Mouse (Mus musculus): Measurements from ENCODE around the gene Abcb4. TPM values are rescaled to one million over a fixed set of nuclear protein-coding genes. Genes with fewer than 3 reads are reported as not detected.
A peak's percentile ranks its signal among the peaks of the same experiment; 100 is the strongest.
"Not testable (repeated sequence)": the region's sequence is repeated elsewhere in the genome, so short reads cannot be mapped to it uniquely, and the experiment has no call there.

The Abcb4 gene
- polyA plus RNA-seq, 1 experiment from 2014 or later: 0.46 TPM

DNA sequence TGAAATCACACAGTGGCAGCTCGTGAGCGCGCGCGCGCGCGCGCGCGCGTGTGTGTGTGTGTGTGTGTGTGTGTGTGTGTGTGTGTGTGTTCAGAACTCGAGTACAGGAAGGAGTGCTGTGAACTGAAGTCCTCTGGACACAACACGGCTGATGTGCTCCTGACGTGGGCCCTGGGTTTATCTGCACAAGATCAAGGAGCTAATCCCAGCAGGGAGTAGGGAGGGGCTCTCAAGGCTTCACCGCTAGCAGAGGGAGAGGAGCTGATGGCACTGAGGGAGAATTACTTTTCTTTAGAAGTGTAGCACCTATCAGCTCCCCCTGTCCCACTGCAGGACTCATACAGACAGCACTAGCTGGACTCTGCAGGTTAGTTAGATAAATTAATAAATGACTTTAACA lies 98.1 kb downstream of the Abcb4 start:
- peaks cover 10% of the 10 kb centered on the region for H3K4me1 ChIP-seq
- H3K9me3 ChIP-seq (replicated peaks): no peaks in the 10 kb centered on the region
- no peak overlapping the region for H3K27ac ChIP-seq (replicated peaks)
- H3K4me3 ChIP-seq: no peak overlapping the region
- H3K27me3 ChIP-seq (ENCODE audit: low read depth, poor library complexity, severe bottlenecking): no peaks in the 10 kb centered on the region
- no peak for DNase-seq (ENCODE audit: low spot score)
- WGBS: 90% methylated on average over 16 of the region's 16 CpGs
- peaks cover 57% of the 10 kb centered on the region for H3K36me3 ChIP-seq

DNA sequence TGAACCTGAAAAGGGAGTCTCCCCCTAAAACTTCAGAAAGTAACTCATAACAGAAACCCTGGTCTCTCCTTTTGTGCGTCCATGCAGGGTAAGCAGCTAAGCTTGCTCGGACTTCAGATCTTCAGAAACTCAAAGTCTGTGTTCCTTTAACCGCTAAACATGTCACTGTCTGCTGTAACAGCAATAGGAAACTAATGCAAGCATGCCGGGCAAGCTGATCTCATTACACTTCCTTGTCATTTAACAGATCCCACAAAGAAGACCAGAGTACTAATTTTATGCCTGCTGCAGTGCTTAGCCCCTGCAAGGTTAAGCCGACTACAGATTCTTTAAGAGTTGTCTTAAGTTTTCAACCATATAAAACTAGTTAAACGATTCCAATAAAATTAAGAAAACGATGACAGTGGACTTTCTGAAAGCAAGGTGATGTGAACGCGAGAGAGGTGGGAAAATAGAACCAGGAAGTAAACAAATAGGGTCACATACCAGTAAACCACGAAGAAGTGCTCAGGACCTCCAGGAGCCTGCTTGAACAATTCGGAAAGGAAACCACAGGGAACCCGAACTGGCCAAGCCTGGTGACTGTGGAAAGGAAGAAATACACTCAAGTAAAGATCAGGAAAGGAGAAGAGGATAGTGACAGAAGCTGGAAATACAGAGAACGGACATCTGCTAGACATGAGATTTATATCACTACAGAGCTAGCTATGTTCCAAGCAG lies 102.6 kb downstream of the Abcb4 start:
- H3K27me3 ChIP-seq (ENCODE audit: low read depth, poor library complexity, severe bottlenecking): no peaks in the 10 kb centered on the region
- no peaks in the 10 kb centered on the region for H3K9me3 ChIP-seq (replicated peaks)
- H3K4me3 ChIP-seq: peak overlapping the region; percentile 78
- 25% methylated on average over 13 of the region's 13 CpGs for WGBS
- H3K4me1 ChIP-seq: peaks cover 39% of the 10 kb centered on the region
- DNase-seq (ENCODE audit: low spot score): no peak
- H3K36me3 ChIP-seq: peaks cover 26% of the 10 kb centered on the region
- H3K27ac ChIP-seq (replicated peaks): peak overlapping the region; percentile 94

DNA sequence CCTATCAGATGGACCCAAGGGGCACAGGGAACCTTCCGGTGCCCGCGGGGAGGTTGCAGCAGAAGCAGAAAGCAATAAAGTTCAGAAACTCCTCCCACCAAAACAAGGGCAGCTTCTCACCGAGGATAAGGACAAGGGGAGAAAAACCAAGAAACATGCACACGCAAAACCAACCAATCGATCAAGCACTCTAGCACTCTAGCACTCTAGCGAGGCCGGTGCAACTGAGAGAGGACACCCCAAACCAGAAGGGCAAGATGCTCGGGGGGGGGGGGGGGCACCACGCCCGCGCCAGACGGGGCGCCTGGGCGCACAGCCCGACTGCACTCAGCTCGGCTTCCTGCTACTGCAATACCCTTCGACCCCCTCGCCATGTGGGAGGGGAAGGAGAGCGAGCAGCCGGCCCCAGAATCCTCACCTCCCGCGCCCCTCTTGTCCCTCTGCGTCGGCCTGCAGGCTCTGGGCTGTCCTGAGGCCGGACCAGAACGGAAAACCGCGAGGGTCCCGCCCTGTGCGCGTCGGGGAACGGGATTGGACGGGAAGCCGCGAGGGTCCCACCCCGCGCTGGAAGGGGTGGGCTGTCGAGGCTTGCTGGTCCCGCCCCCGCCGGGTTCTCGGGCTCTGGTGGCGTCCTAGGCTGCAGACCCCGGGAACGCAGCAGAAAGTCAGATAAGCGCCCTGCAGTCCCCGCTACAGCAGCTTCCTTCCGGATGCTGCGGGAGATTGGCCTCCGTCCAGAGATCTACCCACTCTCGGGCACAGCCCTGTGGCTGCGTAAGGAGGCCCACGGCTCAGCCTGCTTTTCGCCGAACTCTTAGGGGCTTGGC lies 103.4 kb downstream of the Abcb4 start, which contains the start of gene Crot:
Gene Crot (minus strand): TSS at position 639 of the 827 bp plus-strand sequence.
- peak; percentile 97 for DNase-seq (ENCODE audit: low spot score)
- WGBS: under 1% methylated on average over 57 of the region's 57 CpGs

DNA sequence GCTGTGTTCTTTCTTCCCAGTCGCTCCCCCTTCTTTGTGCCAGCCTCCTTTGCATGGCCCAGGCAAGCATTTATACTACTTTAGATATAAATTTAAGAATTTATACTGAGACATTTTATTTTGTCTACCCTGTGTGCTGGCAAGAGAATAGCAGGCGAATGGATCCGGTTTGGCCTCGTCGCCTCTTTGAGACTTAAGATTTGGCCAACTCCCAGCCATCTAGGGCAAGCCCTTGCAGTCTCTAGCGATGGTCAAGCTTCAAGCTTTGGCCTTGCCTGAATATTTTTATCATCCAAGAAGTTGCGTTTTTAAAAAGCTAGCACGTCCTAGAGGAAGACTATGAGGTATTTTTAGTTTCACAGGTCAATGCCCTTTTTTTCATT lies 104.0 kb downstream of the Abcb4 start:
- no peak for DNase-seq (ENCODE audit: low spot score)
- Histone ChIP-seq H3K4me1 (peaks cover 39% of the 10 kb centered on the region), H3K36me3 (peaks cover 12% of the 10 kb centered on the region; the same call in 1 of the 2 replicates), H3K27me3 (ENCODE audit: low read depth, poor library complexity, severe bottlenecking) (no peaks in the 10 kb centered on the region), H3K4me3 (peak overlapping the region; percentile 78), H3K9me3 (replicated peaks) (no peaks in the 10 kb centered on the region), H3K27ac (replicated peaks) (peak overlapping the region; percentile 94)
- 14% methylated on average over 8 of the region's 8 CpGs for WGBS

More for the DNA sequence above, 103.4 kb downstream of the Abcb4 start, which contains the start of gene Crot:
- Histone ChIP-seq H3K36me3 (peaks cover 18% of the 10 kb centered on the region), H3K4me1 (peaks cover 39% of the 10 kb centered on the region), H3K9me3 (replicated peaks) (no peaks in the 10 kb centered on the region), H3K27ac (replicated peaks) (peak within 1 kb of the TSS; percentile 94), H3K4me3 (peak within 1 kb of the TSS; percentile 78), H3K27me3 (ENCODE audit: low read depth, poor library complexity, severe bottlenecking) (no peaks in the 10 kb centered on the region)

DNA sequence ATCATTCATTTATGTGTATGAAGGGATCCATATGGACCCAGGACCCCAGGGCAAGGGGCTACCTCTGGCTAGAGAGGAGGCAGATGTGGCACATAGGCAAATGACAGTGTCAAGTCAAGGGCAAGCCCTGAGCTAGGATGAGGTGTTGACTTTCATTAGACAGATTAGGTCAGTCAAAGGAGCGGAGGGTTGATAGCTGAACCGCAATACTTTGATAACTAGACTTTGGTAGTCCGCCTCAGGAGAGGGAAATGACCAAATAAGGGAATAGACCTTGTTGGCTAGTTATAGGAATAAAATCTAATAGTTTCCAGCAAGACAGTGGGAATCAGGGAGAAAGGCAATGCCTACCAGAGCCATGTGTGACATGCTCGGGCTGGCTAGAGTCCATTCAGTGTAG lies 105.6 kb downstream of the Abcb4 start:
- 65% methylated on average over 4 of the region's 4 CpGs for WGBS
- no peak for DNase-seq (ENCODE audit: low spot score)

DNA sequence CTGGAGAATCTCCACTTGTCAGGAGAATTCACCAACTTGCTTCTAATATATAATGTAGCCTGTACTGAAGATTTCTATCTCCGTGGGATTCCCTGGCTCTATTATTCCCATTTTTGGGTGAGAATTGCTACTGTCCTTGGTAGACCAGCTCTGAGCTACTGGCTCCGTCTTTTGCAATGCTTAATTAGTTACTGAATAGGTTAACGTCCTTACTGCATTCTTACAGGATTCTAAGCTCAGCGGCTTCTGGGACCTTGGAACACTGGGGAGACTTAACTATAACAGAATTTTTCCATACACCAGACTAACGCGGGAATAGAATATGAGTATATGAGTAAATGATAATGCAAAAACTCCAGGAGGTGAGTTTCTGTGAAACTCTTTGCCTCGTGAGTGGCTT lies 106.5 kb downstream of the Abcb4 start:
- not testable (repeated sequence) for H3K36me3 ChIP-seq

More for the DNA sequence above, 105.6 kb downstream of the Abcb4 start:
- Histone ChIP-seq H3K4me3 (no peak overlapping the region), H3K36me3 (0 out of 2 replicates have a peak, but pooled peaks cover 2% of the 10 kb centered on the region), H3K27me3 (ENCODE audit: low read depth, poor library complexity, severe bottlenecking) (no peaks in the 10 kb centered on the region), H3K27ac (replicated peaks) (0 out of 2 replicates have a peak overlapping the region, but pooled peaks have one; percentile 38), H3K4me1 (peaks cover 39% of the 10 kb centered on the region), H3K9me3 (replicated peaks) (no peaks in the 10 kb centered on the region)

DNA sequence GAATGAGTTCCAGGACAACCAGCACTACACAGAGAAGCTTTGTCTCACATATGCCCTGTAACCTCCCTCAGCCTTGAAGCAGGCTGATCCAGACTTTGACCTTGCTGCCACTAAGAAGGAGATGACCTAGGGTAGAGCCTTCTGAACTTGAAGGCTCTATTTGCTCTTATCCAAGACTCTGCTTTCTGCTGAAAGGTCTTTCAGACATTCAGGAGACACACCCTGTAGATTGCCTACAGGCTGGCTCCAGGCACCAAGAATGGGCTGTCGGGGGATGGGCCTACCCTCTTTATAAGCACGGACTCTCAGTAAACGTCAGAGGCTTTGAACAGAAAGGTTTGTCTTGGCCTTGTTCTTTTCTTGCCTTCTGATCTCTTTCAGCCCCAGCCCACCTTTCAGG lies 113.1 kb downstream of the Abcb4 start:
- not testable (repeated sequence) for H3K4me3 ChIP-seq; H3K9me3 ChIP-seq (replicated peaks); DNase-seq (ENCODE audit: low spot score); H3K27ac ChIP-seq (replicated peaks); H3K36me3 ChIP-seq; H3K4me1 ChIP-seq; H3K27me3 ChIP-seq (ENCODE audit: low read depth, poor library complexity, severe bottlenecking)
- WGBS: 58% methylated on average over 3 of the region's 3 CpGs

More for the DNA sequence above, 106.5 kb downstream of the Abcb4 start:
- not testable (repeated sequence) for H3K9me3 ChIP-seq (replicated peaks); DNase-seq (ENCODE audit: low spot score); H3K27me3 ChIP-seq (ENCODE audit: low read depth, poor library complexity, severe bottlenecking); H3K4me3 ChIP-seq; H3K27ac ChIP-seq (replicated peaks)
- H3K4me1 ChIP-seq: peaks cover 39% of the 10 kb centered on the region
- WGBS: 28% methylated on average over 7 of the region's 7 CpGs

Other genes with a start within 250 kb of the Abcb4 start
- 0.31 and 0.52 TPM in 2 replicates for gene Abcb1a, start 233.6 kb upstream of the Abcb4 start, polyA plus RNA-seq (2016; fragmentation: Nextera tagmentation; extraction: Ambion mirVana)
- gene Abcb1b, start 95.6 kb upstream of the Abcb4 start, polyA plus RNA-seq (2016; fragmentation: Nextera tagmentation; extraction: Ambion mirVana): 0.42 and 1.4 TPM in 2 replicates
- 26.9 and 29.0 TPM in 2 replicates for gene Crot, start 103.6 kb downstream of the Abcb4 start, polyA plus RNA-seq (2016; fragmentation: Nextera tagmentation; extraction: Ambion mirVana)
- 24.2 and 24.6 TPM in 2 replicates for gene Tmem243, start 207.0 kb downstream of the Abcb4 start, polyA plus RNA-seq (2016; fragmentation: Nextera tagmentation; extraction: Ambion mirVana)

Data from midbrain, embryonic 10.5 days (tissue).